Mouse (Mus musculus) erythroblast, embryonic 14.5 days (primary cell): Measurements from ENCODE around the gene Gm13271.

Source experiments
- GATA1 ChIP-seq: IDR thresholded peaks from 2 replicates; pipeline ENCODE4 v1.6.1; 2012; ENCODE audit warnings: low read length, inconsistent platforms, mixed read lengths
- TAL1 ChIP-seq: IDR thresholded peaks from 3 replicates; pipeline ENCODE4 v1.6.1; 2012; ENCODE audit warnings: low read length, inconsistent platforms, mixed read lengths

- no peak for TF ChIP-seq GATA1
- TF ChIP-seq TAL1 = no peak
Observed at GRCm38 (mm10) chr4:88741426-88741825, 13.2 kb upstream of the Gm13271 start.
